Mouse (Mus musculus) liver, embryonic 13.5 days (tissue): ENCODE results near the gene Avp. TPM values are rescaled to one million over a fixed set of nuclear protein-coding genes. Genes with fewer than 3 reads are reported as not detected.
A peak's percentile ranks its signal among the peaks of the same experiment; 100 is the strongest.

Experiments
- ATAC-seq: fragments of 200-750 bp; cut with Nextera tagmentation; 2 replicates; pipeline ENCODE4 v1.8.0; 2017; ENCODE audit warnings: low read depth, mild to moderate bottlenecking, moderate number of reproducible peaks, moderate library complexity
- DNase-seq: peaks from one replicate; pipeline ENCODE4 v3.0.0; 2022
- H3K27ac ChIP-seq: fragments of 300-500 bp; sonication (generic); 2 replicates; pipeline ENCODE4 v1.5.1; 2015; ENCODE audit warnings: moderate library complexity, mild to moderate bottlenecking, inconsistent platforms
- H3K27me3 ChIP-seq: fragments of 300-500 bp; sonication (generic); 2 replicates; pipeline ENCODE4 v1.6.1; 2015; ENCODE audit warnings: mild to moderate bottlenecking, inconsistent platforms
- H3K36me3 ChIP-seq: fragments of 300-500 bp; sonication (generic); 2 replicates; pipeline ENCODE4 v1.6.1; 2015; ENCODE audit warnings: mild to moderate bottlenecking, inconsistent platforms
- H3K4me1 ChIP-seq: fragments of 300-500 bp; sonication (generic); replicated peaks from 2 replicates; pipeline ENCODE4 v1.6.1; 2015; ENCODE audit warnings: inconsistent platforms
- H3K4me2 ChIP-seq: fragments of 300-500 bp; sonication (generic); 2 replicates; pipeline ENCODE4 v1.6.1; 2015; ENCODE audit warnings: inconsistent platforms, mild to moderate bottlenecking, moderate library complexity
- H3K4me3 ChIP-seq: fragments of 300-500 bp; sonication (generic); replicated peaks from 2 replicates; pipeline ENCODE4 v1.5.1; 2015; ENCODE audit warnings: mild to moderate bottlenecking, inconsistent platforms
- H3K9ac ChIP-seq: fragments of 300-500 bp; sonication (generic); 2 replicates; pipeline ENCODE4 v1.6.1; 2015; ENCODE audit warnings: mild to moderate bottlenecking, inconsistent platforms
- H3K9me3 ChIP-seq: fragments of 300-500 bp; sonication (generic); replicated peaks from 2 replicates; pipeline ENCODE4 v1.6.1; 2016; ENCODE audit warnings: inconsistent platforms
- WGBS: fragments of 180-500 bp; shearing (Covaris S2); methylation state at CpG from one replicate; pipeline ENCODE4 v1.1.7; 2015; ENCODE audit not compliant: insufficient replicate concordance; 5-methylcytosine and 5-hydroxymethylcytosine counted together
- microRNA-seq: library from miRNA; unstranded; fragments of <30 nt; microRNA quantifications from one replicate; pipeline ENCODE4, GENCODE M21; 2016
- polyA plus RNA-seq: library from polyadenylated mRNA; unstranded; fragments of >200 nt; fragmentation: Nextera tagmentation; extraction: Ambion mirVana; gene quantifications from 2 replicates; pipeline ENCODE4 v1.2.1, GENCODE M21; 2015

Gene Avp
- polyA plus RNA-seq, 1 experiment from 2014 or later: not detected

DNA sequence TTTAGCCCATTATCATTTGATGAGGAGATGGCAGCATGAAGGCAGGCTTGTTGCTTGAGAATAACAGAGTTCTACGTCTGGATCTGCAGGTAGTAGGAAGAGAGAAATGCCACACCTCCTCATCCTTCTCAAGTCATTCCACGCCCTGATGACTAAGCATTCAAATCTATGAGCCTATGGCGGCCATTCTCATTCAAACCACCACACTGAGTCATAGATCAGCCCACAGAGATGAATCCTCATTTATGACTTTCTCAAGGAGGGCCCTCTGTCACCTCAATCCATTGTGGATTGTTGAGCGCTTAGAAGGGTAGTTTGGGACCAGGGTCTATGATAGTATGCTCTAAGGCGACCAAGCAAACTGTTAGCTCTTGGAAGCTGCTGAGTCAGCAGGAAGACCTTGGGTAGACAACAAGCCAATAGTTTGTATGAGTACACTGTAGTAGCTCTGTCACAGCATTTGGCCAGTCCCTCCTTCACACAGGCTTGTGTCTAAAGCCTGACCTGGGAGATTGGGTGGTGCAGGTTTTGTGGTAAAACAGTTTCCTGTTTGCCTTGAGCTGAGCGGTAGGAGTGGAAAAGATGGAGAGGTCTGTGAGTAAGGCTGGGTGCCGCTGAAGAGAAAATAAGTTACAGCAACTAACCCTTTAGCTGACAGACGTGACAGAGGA, 43.3 kb downstream of the Avp start:
- no peak overlapping the region for H3K27ac ChIP-seq
- H3K4me1 ChIP-seq: no peaks in the 10 kb centered on the region; the same call in 1 of the 2 replicates
- no peak overlapping the region for H3K9ac ChIP-seq
- ATAC-seq (0 out of 2 replicates have a peak, but pooled peaks have one; percentile 29), DNase-seq (no peak)
- peaks cover 75% of the 10 kb centered on the region for H3K36me3 ChIP-seq
- WGBS: 53% methylated on average over 8 of the region's 8 CpGs
- no peak overlapping the region for H3K4me2 ChIP-seq
- H3K27me3 ChIP-seq: no peaks in the 10 kb centered on the region
- H3K9me3 ChIP-seq: no peaks in the 10 kb centered on the region
- no peak overlapping the region for H3K4me3 ChIP-seq

- ATAC-seq: no peak
- DNase-seq: no peak
- no peak overlapping the region for H3K27ac ChIP-seq
- no peak overlapping the region for H3K4me2 ChIP-seq
- WGBS: 68% methylated on average over 3 of the region's 3 CpGs
- no peaks in the 10 kb centered on the region for H3K27me3 ChIP-seq
- no peak overlapping the region for H3K4me3 ChIP-seq
- peaks cover 63% of the 10 kb centered on the region for H3K36me3 ChIP-seq
- H3K4me1 ChIP-seq: no peaks in the 10 kb centered on the region; the same call in 1 of the 2 replicates
- no peak overlapping the region for H3K9ac ChIP-seq
- H3K9me3 ChIP-seq: no peaks in the 10 kb centered on the region
Observed at GRCm38 (mm10) chr2:130536890-130537289, 45.5 kb downstream of the Avp start.

GRCm38 (mm10) chr2:130535017-130535416, 47.3 kb downstream of the Avp start:
- no peak for ATAC-seq
- Histone ChIP-seq H3K4me1 (no peaks in the 10 kb centered on the region; the same call in 1 of the 2 replicates), H3K4me2 (no peak overlapping the region), H3K27ac (no peak overlapping the region), H3K9ac (no peak overlapping the region), H3K9me3 (no peaks in the 10 kb centered on the region), H3K27me3 (no peaks in the 10 kb centered on the region), H3K36me3 (peaks cover 46% of the 10 kb centered on the region), H3K4me3 (no peak overlapping the region)
- WGBS: 77% methylated on average over 6 of the region's 6 CpGs
- DNase-seq: no peak

DNA sequence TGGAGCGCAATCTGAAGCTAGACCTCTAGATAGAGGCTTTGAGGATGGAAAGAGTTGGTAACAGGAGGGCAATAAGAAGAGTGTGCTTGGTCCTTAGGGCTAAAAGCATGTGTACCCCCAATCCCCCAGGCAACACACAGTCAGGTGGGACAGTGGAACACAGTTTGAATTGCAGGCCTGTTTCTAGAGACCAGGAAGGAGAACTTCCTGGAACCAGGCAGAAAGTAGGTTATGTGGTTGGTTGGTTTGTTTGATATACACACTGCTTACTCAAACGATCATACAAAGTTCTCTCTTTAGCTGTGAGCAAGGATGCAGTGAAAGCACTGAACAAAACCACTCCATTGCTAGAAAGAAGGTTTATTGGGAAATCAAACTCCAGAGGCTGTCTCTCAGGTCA, 50.2 kb downstream of the Avp start:
- no peaks in the 10 kb centered on the region for H3K9me3 ChIP-seq
- no peaks in the 10 kb centered on the region for H3K27me3 ChIP-seq
- H3K4me2 ChIP-seq: no peak overlapping the region
- no peaks in the 10 kb centered on the region for H3K4me1 ChIP-seq
- no peak overlapping the region for H3K4me3 ChIP-seq
- no peak overlapping the region for H3K27ac ChIP-seq
- H3K36me3 ChIP-seq: peaks cover 29% of the 10 kb centered on the region
- DNase-seq: no peak
- 61% methylated on average over 2 of the region's 2 CpGs for WGBS
- H3K9ac ChIP-seq: no peak overlapping the region
- ATAC-seq: no peak

Small RNA genes lying within 50 kb of the gene (microRNA-seq; reads per million reads assigned to microRNA genes)
- not detected for gene Gm23876

Other genes starting within 250 kb of the Avp start
- 5.3 and 7.2 TPM in 2 replicates for gene Cpxm1, start 185.0 kb downstream of the Avp start, polyA plus RNA-seq
- gene Gm28372, start 177.3 kb downstream of the Avp start, polyA plus RNA-seq: not detected in 2 replicates
- gene 1700020A23Rik, start 177.3 kb downstream of the Avp start, polyA plus RNA-seq: not detected in 2 replicates
- gene Tmem239, start 176.1 kb downstream of the Avp start, polyA plus RNA-seq: not detected in 2 replicates
- 46.0 and 47.3 TPM in 2 replicates for gene Vps16, start 158.2 kb downstream of the Avp start, polyA plus RNA-seq
- gene Pced1a, start 157.9 kb downstream of the Avp start, polyA plus RNA-seq: 3.5 and 3.8 TPM in 2 replicates
- 29.9 and 34.8 TPM in 2 replicates for gene Ptpra, start 132.3 kb downstream of the Avp start, polyA plus RNA-seq
- gene Mrps26, start 18.8 kb downstream of the Avp start, polyA plus RNA-seq: 65.7 and 68.3 TPM in 2 replicates
- gene Oxt, start 6.4 kb downstream of the Avp start, polyA plus RNA-seq: not detected in 2 replicates
- 12.0 and 16.8 TPM in 2 replicates for gene Fastkd5, start 47.5 kb upstream of the Avp start, polyA plus RNA-seq
- gene Ubox5, start 47.5 kb upstream of the Avp start, polyA plus RNA-seq: 6.2 and 6.5 TPM in 2 replicates
- gene Lzts3, start 60.2 kb upstream of the Avp start, polyA plus RNA-seq: 0.95 and 1.3 TPM in 2 replicates
- 41.7 and 43.6 TPM in 2 replicates for gene Ddrgk1, start 82.1 kb upstream of the Avp start, polyA plus RNA-seq
- gene Itpa, start 85.1 kb upstream of the Avp start, polyA plus RNA-seq: 66.5 and 78.5 TPM in 2 replicates
- 0.07 and 0.14 TPM in 2 replicates for gene Slc4a11, start 115.0 kb upstream of the Avp start, polyA plus RNA-seq